Mouse (Mus musculus): ENCODE measurements around the gene Vtcn1. TPM values are rescaled to one million over a fixed set of nuclear protein-coding genes. Genes with fewer than 3 reads are reported as not detected.

The Vtcn1 gene
- polyA plus RNA-seq (2015; fragmentation: Nextera tagmentation; extraction: Ambion mirVana), result not detected in 2 replicates

DNA sequence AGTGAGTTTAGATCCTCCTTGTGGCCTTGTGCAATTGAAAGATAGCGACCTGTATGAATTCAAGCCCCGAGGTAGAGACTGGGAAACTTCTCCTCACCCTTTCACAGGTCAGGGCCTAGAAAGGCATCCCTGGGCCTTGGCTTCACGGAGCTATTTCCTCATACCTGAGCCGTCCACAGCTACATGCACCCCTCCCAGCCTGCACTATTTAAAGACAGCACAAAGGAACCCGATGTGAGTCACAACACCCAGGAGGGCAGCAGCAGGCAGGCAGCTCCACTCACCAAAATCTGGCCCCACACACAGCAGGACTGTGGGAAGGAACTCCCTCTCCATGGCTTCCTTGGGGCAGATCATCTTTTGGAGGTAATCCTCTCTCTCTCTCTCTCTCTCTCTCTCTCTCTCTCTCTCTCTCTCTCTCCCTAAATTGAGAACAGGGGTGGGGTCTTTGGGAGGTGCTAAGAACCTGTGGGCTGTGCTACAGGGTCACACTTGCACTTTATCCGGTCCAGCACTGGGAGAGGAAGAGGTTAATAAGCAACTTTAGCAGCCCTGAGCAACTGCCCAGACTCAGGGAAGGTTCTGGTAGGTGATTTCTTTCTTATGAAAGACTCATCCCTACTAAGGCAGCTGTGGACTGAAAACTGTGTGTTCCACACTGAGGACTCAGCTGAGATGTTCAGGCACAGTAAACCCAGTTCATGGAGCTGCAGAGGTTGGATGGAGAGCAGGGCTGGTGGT lies at the start of gene Vtcn1:
Vtcn1 (plus strand) TSS at position 235 of the 741 bp plus-strand sequence.
- no peak for ATAC-seq

GRCm38 (mm10) chr3:100776967-100777366 lies 48.3 kb upstream of the Vtcn1 start:
- Histone ChIP-seq H3K27me3 (replicated peaks; ENCODE audit: control insufficient read depth, insufficient read depth, low read length) (no peaks in the 10 kb centered on the region), H3K4me3 (replicated peaks; ENCODE audit: low read length) (no peak overlapping the region), H3K9me3 (ENCODE audit: control insufficient read depth, low read length) (no peaks in the 10 kb centered on the region), H3K36me3 (ENCODE audit: control insufficient read depth, insufficient read depth) (no peaks in the 10 kb centered on the region), H3K4me1 (replicated peaks; ENCODE audit: control insufficient read depth, insufficient read depth, low read length) (no peaks in the 10 kb centered on the region), H3K9ac (replicated peaks; ENCODE audit: low read depth, low read length) (no peak overlapping the region), H3K4me2 (ENCODE audit: low read length) (no peak overlapping the region), H3K27ac (ENCODE audit: low read length) (no peak overlapping the region)
- ATAC-seq, result no peak
- 71% methylated on average over 6 of the region's 6 CpGs for WGBS

More for the DNA sequence above, at the start of gene Vtcn1:
- H3K4me3 ChIP-seq (replicated peaks; ENCODE audit: low read length), result no peak within 1 kb of the TSS
- no peak within 1 kb of the TSS for H3K4me2 ChIP-seq (ENCODE audit: low read length)
- H3K9ac ChIP-seq (replicated peaks; ENCODE audit: low read depth, low read length), result no peak within 1 kb of the TSS
- no peak within 1 kb of the TSS for H3K27ac ChIP-seq (ENCODE audit: low read length)
- H3K36me3 ChIP-seq (ENCODE audit: control insufficient read depth, insufficient read depth), result no peaks in the 10 kb centered on the region
- H3K4me1 ChIP-seq (replicated peaks; ENCODE audit: control insufficient read depth, insufficient read depth, low read length), result no peaks in the 10 kb centered on the region
- WGBS, result 55% methylated on average over 6 of the region's 6 CpGs
- no peaks in the 10 kb centered on the region for H3K9me3 ChIP-seq (ENCODE audit: control insufficient read depth, low read length)
- H3K27me3 ChIP-seq (replicated peaks; ENCODE audit: control insufficient read depth, insufficient read depth, low read length), result no peaks in the 10 kb centered on the region

DNA sequence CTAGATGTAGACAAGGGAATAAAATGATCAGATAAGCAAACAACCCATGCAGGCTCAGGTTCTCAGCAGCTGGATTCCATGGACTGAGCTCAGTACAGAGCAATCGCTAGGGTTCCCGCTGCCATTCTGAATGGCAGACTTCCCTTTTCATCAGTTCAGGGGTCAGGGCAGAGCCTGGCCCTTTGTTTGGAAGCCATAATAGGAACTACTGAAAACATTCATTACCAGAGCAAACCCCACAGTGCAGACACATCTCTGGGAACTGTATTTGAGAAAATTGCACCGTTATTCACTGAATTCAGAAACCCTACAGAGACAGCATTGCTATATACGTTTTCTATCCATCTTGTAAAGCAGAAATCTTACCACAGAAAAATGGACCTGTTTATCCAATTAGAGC lies 47.7 kb upstream of the Vtcn1 start:
- WGBS, result 8% methylated on average over 4 of the region's 4 CpGs
- Histone ChIP-seq H3K4me1 (replicated peaks; ENCODE audit: control insufficient read depth, insufficient read depth, low read length) (no peaks in the 10 kb centered on the region), H3K9me3 (ENCODE audit: control insufficient read depth, low read length) (no peaks in the 10 kb centered on the region), H3K27ac (ENCODE audit: low read length) (no peak overlapping the region), H3K36me3 (ENCODE audit: control insufficient read depth, insufficient read depth) (no peaks in the 10 kb centered on the region), H3K27me3 (replicated peaks; ENCODE audit: control insufficient read depth, insufficient read depth, low read length) (no peaks in the 10 kb centered on the region), H3K9ac (replicated peaks; ENCODE audit: low read depth, low read length) (no peak overlapping the region), H3K4me2 (ENCODE audit: low read length) (no peak overlapping the region), H3K4me3 (replicated peaks; ENCODE audit: low read length) (no peak overlapping the region)
- no peak for ATAC-seq

DNA sequence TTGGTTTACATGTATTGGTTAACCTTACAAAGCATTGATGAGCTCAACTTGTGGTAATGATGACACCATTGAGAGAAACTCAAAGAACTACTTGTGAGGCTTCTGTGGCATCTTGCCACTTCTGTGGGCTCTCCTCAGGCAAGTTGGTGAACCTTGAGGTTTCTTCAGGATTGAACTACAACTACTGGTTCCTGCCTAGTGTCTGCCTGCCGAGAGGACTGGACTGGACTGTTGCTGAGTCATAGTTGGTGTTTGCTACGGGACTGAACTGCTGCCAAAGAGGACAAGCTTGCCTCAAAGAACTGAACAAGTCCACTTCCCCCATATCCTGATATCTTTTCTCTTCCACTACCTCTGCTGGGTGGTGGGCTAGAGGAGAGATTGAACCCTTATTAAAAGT lies 39.2 kb upstream of the Vtcn1 start:
- Histone ChIP-seq H3K4me2 (ENCODE audit: low read length) (no peak overlapping the region), H3K27ac (ENCODE audit: low read length) (no peak overlapping the region), H3K27me3 (replicated peaks; ENCODE audit: control insufficient read depth, insufficient read depth, low read length) (no peaks in the 10 kb centered on the region), H3K9me3 (ENCODE audit: control insufficient read depth, low read length) (no peaks in the 10 kb centered on the region), H3K9ac (replicated peaks; ENCODE audit: low read depth, low read length) (no peak overlapping the region), H3K36me3 (ENCODE audit: control insufficient read depth, insufficient read depth) (no peaks in the 10 kb centered on the region), H3K4me3 (replicated peaks; ENCODE audit: low read length) (no peak overlapping the region), H3K4me1 (replicated peaks; ENCODE audit: control insufficient read depth, insufficient read depth, low read length) (no peaks in the 10 kb centered on the region)
- ATAC-seq, result no peak
- WGBS, result 80% methylated on average over 2 of the region's 2 CpGs

- ATAC-seq, result no peak
- Histone ChIP-seq H3K27ac (ENCODE audit: low read length) (no peak overlapping the region), H3K36me3 (ENCODE audit: control insufficient read depth, insufficient read depth) (no peaks in the 10 kb centered on the region), H3K27me3 (replicated peaks; ENCODE audit: control insufficient read depth, insufficient read depth, low read length) (no peaks in the 10 kb centered on the region), H3K9ac (replicated peaks; ENCODE audit: low read depth, low read length) (no peak overlapping the region), H3K9me3 (ENCODE audit: control insufficient read depth, low read length) (no peaks in the 10 kb centered on the region), H3K4me2 (ENCODE audit: low read length) (no peak overlapping the region), H3K4me3 (replicated peaks; ENCODE audit: low read length) (no peak overlapping the region), H3K4me1 (replicated peaks; ENCODE audit: control insufficient read depth, insufficient read depth, low read length) (no peaks in the 10 kb centered on the region)
- 96% methylated on average over 3 of the region's 3 CpGs for WGBS
Measured at GRCm38 (mm10) chr3:100791670-100792069, 33.6 kb upstream of the Vtcn1 start.

DNA sequence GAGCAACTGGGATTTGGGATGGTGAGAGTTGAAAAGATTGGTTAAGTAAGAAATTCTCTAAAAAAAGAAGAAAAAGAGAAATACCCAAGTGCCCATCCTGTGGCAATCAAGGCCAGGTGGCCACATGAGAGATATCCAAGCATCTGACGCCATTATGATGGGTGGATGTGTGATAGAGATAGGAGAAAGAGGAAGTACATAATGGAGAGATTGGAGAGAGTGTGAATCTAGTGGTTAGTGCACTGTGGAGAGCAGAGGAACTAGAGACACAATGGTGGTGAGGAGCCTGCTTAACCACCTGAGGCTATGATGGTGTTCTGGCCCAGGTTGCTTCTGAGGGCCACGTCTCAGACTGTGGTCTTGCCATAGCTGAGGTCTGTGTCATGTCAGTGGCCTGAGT lies 31.9 kb upstream of the Vtcn1 start:
- Histone ChIP-seq H3K9me3 (ENCODE audit: control insufficient read depth, low read length) (no peaks in the 10 kb centered on the region), H3K36me3 (ENCODE audit: control insufficient read depth, insufficient read depth) (no peaks in the 10 kb centered on the region), H3K4me3 (replicated peaks; ENCODE audit: low read length) (no peak overlapping the region), H3K9ac (replicated peaks; ENCODE audit: low read depth, low read length) (no peak overlapping the region), H3K4me1 (replicated peaks; ENCODE audit: control insufficient read depth, insufficient read depth, low read length) (no peaks in the 10 kb centered on the region), H3K27me3 (replicated peaks; ENCODE audit: control insufficient read depth, insufficient read depth, low read length) (no peaks in the 10 kb centered on the region), H3K27ac (ENCODE audit: low read length) (no peak overlapping the region), H3K4me2 (ENCODE audit: low read length) (no peak overlapping the region)
- ATAC-seq, result no peak
- 88% methylated on average over 2 of the region's 2 CpGs for WGBS

DNA sequence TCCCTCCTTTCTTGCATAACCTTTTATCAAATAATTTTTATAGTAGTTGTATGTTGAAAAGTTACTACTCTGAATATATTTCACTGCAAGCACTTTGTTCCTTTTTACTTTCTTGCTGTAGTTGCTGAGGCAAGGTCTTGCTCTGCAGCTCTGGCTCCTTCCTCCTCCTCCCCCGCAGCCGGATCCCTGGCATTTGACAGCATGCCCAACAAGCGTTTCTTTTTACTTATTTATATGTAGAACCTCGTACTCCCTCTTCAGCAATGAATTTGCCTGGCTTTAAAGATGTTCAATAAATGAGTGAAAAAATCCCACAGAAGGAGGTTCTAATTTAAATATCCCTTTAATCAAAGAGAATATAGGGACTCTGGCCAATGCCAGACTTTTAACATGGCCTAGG lies 28.7 kb upstream of the Vtcn1 start:
- H3K9ac ChIP-seq (replicated peaks; ENCODE audit: low read depth, low read length), result no peak overlapping the region
- H3K4me2 ChIP-seq (ENCODE audit: low read length), result no peak overlapping the region
- no peaks in the 10 kb centered on the region for H3K36me3 ChIP-seq (ENCODE audit: control insufficient read depth, insufficient read depth)
- no peaks in the 10 kb centered on the region for H3K27me3 ChIP-seq (replicated peaks; ENCODE audit: control insufficient read depth, insufficient read depth, low read length)
- no peak overlapping the region for H3K4me3 ChIP-seq (replicated peaks; ENCODE audit: low read length)
- H3K4me1 ChIP-seq (replicated peaks; ENCODE audit: control insufficient read depth, insufficient read depth, low read length), result no peaks in the 10 kb centered on the region
- no peaks in the 10 kb centered on the region for H3K9me3 ChIP-seq (ENCODE audit: control insufficient read depth, low read length)
- 39% methylated on average over 4 of the region's 4 CpGs for WGBS
- H3K27ac ChIP-seq (ENCODE audit: low read length), result no peak overlapping the region
- ATAC-seq, result no peak

- no peaks in the 10 kb centered on the region for H3K27me3 ChIP-seq (replicated peaks; ENCODE audit: control insufficient read depth, insufficient read depth, low read length)
- H3K9me3 ChIP-seq (ENCODE audit: control insufficient read depth, low read length), result no peaks in the 10 kb centered on the region
- H3K9ac ChIP-seq (replicated peaks; ENCODE audit: low read depth, low read length), result no peak overlapping the region
- H3K27ac ChIP-seq (ENCODE audit: low read length), result no peak overlapping the region
- no peaks in the 10 kb centered on the region for H3K4me1 ChIP-seq (replicated peaks; ENCODE audit: control insufficient read depth, insufficient read depth, low read length)
- 85% methylated on average over 6 of the region's 6 CpGs for whole genome bisulfite sequencing
- H3K36me3 ChIP-seq (ENCODE audit: control insufficient read depth, insufficient read depth), result no peaks in the 10 kb centered on the region
- H3K4me2 ChIP-seq (ENCODE audit: low read length), result no peak overlapping the region
- no peak for ATAC-seq
- H3K4me3 ChIP-seq (replicated peaks; ENCODE audit: low read length), result no peak overlapping the region
Measured at GRCm38 (mm10) chr3:100797166-100798145, 27.8 kb upstream of the Vtcn1 start.

GRCm38 (mm10) chr3:100798872-100799422 lies 26.3 kb upstream of the Vtcn1 start:
- Histone ChIP-seq H3K27me3 (replicated peaks; ENCODE audit: control insufficient read depth, insufficient read depth, low read length) (no peaks in the 10 kb centered on the region), H3K27ac (ENCODE audit: low read length) (no peak overlapping the region), H3K36me3 (ENCODE audit: control insufficient read depth, insufficient read depth) (no peaks in the 10 kb centered on the region), H3K4me3 (replicated peaks; ENCODE audit: low read length) (no peak overlapping the region), H3K9me3 (ENCODE audit: control insufficient read depth, low read length) (no peaks in the 10 kb centered on the region), H3K4me2 (ENCODE audit: low read length) (no peak overlapping the region), H3K9ac (replicated peaks; ENCODE audit: low read depth, low read length) (no peak overlapping the region), H3K4me1 (replicated peaks; ENCODE audit: control insufficient read depth, insufficient read depth, low read length) (no peaks in the 10 kb centered on the region)
- WGBS, result 91% methylated on average over 3 of the region's 3 CpGs
- no peak for ATAC-seq

Data from forebrain, embryonic 16.5 days (tissue).